Mouse (Mus musculus) thymus, postnatal 0 days (tissue): ENCODE data around the gene Hnf1a. TPM values are rescaled to one million over a fixed set of nuclear protein-coding genes. Genes with fewer than 3 reads are reported as not detected.

Experiments
- DNase-seq: peaks from one replicate; pipeline ENCODE4 v3.0.0-alpha.2; 2015; ENCODE audit warnings: low spot score
- polyA plus RNA-seq: library from polyadenylated mRNA; unstranded; fragments of >200 nt; fragmentation: Nextera tagmentation; extraction: Ambion mirVana; gene quantifications from 2 replicates; pipeline ENCODE4 v1.2.1, GENCODE M21; 2015

The Hnf1a gene
- polyA plus RNA-seq, 1 experiment from 2014 or later, result 1.3 TPM

- DNase-seq, result peak; percentile 78
These were observed 8.6 kb upstream of the Hnf1a start for GRCm38 (mm10) chr5:114979250-114980121.

- peak; percentile 58 for DNase-seq
These were observed 8.0 kb upstream of the Hnf1a start for GRCm38 (mm10) chr5:114978888-114979249.

- no peak for DNase-seq
These were observed 7.6 kb upstream of the Hnf1a start for GRCm38 (mm10) chr5:114978473-114978872.

- no peak for DNase-seq
These were observed 6.0 kb upstream of the Hnf1a start for GRCm38 (mm10) chr5:114976935-114977334.

GRCm38 (mm10) chr5:114973131-114973530 lies 2.2 kb upstream of the Hnf1a start:
- DNase-seq, result no peak

- no peak for DNase-seq
These were observed 1.3 kb upstream of the Hnf1a start for GRCm38 (mm10) chr5:114972201-114972600.

GRCm38 (mm10) chr5:114969609-114970215 lies 1.2 kb downstream of the Hnf1a start:
- no peak for DNase-seq

- DNase-seq, result no peak
These were observed 1.8 kb downstream of the Hnf1a start for GRCm38 (mm10) chr5:114969064-114969463.

- no peak for DNase-seq
These were observed 2.2 kb downstream of the Hnf1a start for GRCm38 (mm10) chr5:114968651-114969050.

- DNase-seq, result no peak
These were observed 3.2 kb downstream of the Hnf1a start for GRCm38 (mm10) chr5:114967523-114968268.

- DNase-seq, result no peak
These were observed 5.7 kb downstream of the Hnf1a start for GRCm38 (mm10) chr5:114964967-114965898.

- DNase-seq, result no peak
These were observed 6.5 kb downstream of the Hnf1a start for GRCm38 (mm10) chr5:114964315-114964966.

- no peak for DNase-seq
These were observed 9.1 kb downstream of the Hnf1a start for GRCm38 (mm10) chr5:114961590-114962360.

- DNase-seq, result no peak
These were observed 12.8 kb downstream of the Hnf1a start for GRCm38 (mm10) chr5:114958069-114958468.

GRCm38 (mm10) chr5:114953326-114953725 lies 17.6 kb downstream of the Hnf1a start:
- no peak for DNase-seq

GRCm38 (mm10) chr5:114951279-114951880 lies 19.5 kb downstream of the Hnf1a start:
- no peak for DNase-seq

GRCm38 (mm10) chr5:114950669-114951068 lies 20.2 kb downstream of the Hnf1a start:
- no peak for DNase-seq

- DNase-seq, result no peak
These were observed 21.1 kb downstream of the Hnf1a start for GRCm38 (mm10) chr5:114949812-114950211.

GRCm38 (mm10) chr5:114949316-114949715 lies 21.6 kb downstream of the Hnf1a start:
- no peak for DNase-seq
